Mouse (Mus musculus) megakaryocyte, embryonic 14.5 days (primary cell): ENCODE measurements at regions not wholly inside any gene's neighbourhood (a gene's known extent, or its start where the extent isn't known, plus 50 kb on each side); places are given as distances from the start of the nearest gene placed in this dataset.

Experiments
- FLI1 ChIP-seq: IDR thresholded peaks from 2 replicates; pipeline ENCODE4 v1.6.1; 2012; ENCODE audit warnings: low read length, inconsistent platforms, mixed read lengths
- GATA1 ChIP-seq: IDR thresholded peaks from 3 replicates; pipeline ENCODE4 v1.6.1; 2012; ENCODE audit warnings: mixed read lengths, low read length, inconsistent platforms, borderline replicate concordance

DNA sequence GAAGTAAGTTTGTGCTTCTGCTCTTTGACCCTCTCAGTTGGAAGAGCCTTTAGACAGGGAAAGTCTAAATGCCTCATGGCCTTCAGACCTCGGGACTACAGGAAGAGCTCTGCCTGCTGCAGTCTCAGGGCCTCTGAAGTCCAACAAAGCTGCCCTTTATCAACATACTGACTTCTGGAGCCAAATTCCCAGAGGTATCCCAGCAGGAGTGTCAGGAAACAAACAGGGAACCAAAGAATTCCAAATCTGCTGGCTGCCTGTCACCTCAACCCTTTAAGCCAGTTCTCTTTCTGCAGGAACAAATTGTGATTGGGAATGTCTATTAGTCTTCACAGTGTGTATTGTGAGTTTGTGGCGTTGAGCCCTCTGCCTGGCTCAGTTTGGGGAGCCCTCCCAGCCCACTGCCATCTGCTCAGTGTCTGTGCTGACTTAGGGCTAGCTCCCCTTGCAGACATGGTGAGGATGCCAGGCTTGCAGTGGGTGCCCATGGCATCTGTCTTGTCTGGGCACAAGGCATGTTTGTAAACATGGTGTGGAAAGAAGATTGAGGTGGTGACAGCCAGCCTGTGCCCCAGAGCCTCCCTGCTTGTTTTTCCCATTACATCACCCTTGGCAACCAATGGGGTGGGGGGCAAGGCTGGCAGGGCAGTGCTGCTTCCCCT lies 185.3 kb downstream of the Ankrd50 start:
- TF ChIP-seq GATA1 (no peak), FLI1 (no peak)
